Mouse (Mus musculus): ENCODE results near the gene Sh2d6. TPM values are rescaled to one million over a fixed set of nuclear protein-coding genes. Genes with fewer than 3 reads are reported as not detected.

Sh2d6 gene
- total RNA-seq (2015; ENCODE audit: low replicate concordance) (not detected in 2 replicates), total RNA-seq (2017; ENCODE audit: low replicate concordance) (not detected in 2 replicates)

DNA sequence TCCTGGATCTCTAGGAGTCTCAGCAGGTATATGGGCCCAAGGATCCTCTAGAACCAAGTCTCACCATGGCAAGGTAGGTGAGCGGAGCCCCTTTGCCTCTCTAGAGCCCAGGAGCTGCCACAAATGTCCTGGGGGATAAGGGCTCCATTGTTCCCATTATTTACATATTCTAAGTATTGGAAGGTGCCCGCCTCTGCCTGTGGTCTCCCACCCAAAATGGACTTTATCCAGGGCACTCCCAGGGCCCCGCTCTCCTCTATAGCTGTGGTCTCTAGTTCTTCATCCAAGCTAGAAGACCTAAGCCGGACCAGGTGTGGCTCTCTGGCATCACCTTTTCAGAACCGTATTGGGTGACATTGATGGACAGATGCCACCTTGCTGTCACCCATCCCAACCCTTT is at the start of gene Sh2d6:
Gene Sh2d6 (minus strand): TSS at position 101 of the 400 bp plus-strand sequence.
- no peak for ATAC-seq (replicated peaks; ENCODE audit: low FRiP score, poor library complexity, severe bottlenecking)

DNA sequence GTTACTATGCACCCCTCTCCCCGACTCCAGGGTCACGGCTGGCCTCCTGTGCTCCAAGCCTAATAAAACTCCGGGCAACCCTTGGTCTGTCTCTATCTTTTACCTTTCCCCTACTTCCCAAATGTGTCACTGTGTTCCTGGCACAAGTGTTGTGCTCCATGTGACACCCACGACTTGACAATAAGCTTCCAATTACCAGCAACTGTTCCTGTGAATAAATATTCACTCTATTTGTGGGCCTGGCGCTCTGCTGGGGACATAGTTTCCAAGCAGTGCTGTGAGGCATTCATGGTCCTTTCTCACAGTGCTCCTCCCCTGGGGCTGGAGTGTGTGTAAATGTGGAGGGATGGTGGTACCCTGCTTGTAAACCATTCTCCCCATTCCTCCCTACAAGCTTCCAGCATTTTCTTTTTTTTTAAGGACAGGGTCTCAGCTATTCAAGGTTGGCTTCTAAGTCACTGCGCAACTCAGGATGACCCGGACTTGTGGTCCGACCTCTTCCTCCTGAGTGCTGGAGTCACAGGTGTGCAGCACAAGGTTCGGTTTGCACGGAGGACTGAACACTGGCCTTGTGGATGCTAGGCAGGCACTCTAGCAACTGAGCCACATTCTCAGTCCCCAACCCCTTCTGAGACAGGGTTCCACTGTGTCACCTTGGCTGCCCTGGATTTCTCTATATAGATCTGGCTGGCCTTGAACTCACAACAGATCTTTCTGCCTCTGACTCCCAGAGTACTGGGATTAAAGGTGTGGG is 49.3 kb upstream of the Sh2d6 start:
- ATAC-seq (replicated peaks; ENCODE audit: low FRiP score, poor library complexity, severe bottlenecking): no peak

DNA sequence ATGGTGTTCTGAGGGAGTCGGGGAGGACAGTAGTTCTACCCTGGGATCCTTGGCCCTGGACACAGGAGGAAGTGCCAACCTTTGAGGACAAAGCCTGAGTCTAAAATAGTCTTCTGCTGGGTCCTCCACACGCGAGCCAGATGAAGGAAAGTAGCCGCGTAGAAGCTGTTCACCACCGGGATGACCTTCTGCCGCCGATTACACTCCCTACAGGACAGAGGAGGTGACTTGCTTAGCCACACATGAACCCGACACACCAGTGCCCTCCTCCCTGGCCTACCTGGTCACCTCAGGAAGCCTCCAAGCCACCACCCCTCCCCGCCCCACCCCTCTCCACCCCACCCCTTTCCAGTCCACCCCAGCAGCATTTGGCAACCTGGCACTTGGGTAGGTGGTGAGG is 47.2 kb upstream of the Sh2d6 start:
- no peak for ATAC-seq (replicated peaks; ENCODE audit: low FRiP score, poor library complexity, severe bottlenecking)

DNA sequence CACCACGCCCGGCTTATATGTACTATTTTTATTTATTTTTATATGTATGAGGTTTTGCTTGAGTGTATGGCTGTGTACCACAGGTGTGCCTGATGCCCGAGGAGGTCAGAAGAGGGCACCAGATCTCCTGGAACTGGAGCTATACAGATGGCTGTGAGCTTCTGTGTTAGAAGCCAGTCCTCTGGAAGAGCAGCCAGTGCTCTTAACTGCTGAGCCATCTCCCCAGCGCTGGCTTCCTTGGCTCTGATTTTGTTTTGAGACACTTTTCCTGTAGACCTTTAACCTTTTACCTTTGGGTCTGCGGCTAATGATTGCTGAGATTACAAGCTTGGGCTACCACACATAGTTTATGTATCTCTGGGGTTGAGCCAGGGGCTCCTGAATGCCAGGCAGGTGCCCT is 46.0 kb upstream of the Sh2d6 start:
- no peak for ATAC-seq (replicated peaks; ENCODE audit: low FRiP score, poor library complexity, severe bottlenecking)

DNA sequence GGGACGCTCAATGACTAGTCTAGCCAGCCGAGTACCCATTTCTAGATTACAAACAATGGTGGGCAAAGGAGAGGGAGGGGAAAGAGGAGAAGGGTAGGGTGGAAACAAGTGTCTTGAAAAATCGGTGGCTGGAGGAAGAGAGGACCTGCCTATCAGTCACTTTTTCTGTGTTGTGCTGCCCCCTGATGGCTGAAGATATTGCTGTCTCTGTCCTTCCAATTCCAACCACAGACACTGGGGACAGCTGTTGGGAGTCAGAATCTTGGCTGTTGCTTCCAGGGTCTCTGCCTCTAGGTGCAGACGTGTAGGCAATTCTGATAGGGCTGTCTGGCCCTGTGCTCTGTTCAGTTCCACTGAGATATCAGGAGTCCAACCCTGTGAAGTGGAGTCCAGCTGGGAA is 44.5 kb upstream of the Sh2d6 start:
- ATAC-seq (replicated peaks; ENCODE audit: low FRiP score, poor library complexity, severe bottlenecking): peak; percentile 77; the same call in 1 of the 2 replicates

DNA sequence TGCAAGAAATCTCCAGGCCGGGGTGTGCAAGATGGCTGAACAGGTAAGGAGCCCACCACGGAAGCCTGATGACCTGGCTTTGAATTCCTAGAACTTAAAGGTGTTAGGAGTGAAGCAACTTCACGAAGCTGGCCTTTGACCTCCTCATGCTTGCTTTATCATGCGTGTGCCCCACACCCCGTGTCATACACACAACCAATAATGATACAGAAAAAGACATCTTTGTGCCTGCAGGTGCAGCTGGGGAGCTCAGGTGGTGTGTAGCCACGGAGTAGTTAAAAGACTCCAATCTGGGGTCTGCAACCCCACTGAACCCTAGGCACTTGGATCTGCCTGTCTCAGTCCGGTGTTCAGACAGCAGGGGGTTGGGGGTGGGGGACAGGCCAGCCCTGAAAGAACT is 44.0 kb upstream of the Sh2d6 start:
- ATAC-seq (replicated peaks; ENCODE audit: low FRiP score, poor library complexity, severe bottlenecking): no peak

DNA sequence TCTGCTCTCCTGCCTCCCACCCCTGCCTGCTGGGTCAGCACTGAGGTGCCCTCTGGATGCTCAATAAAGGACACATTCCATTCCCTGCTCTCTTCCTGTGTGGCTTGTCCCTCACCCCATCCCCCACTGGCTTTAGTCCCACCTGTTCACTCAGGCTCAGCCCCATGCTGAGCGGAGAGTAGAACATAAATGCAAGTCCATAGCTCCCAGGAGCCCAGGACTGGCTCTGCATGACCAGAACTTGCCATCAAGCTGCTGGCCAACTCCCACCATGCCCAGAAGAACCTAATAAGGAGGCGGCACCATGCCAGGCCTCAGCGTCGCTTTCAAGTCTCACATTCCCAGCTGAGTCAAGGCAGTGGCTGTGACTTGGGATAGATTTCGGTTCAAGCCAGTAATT is 41.4 kb upstream of the Sh2d6 start:
- ATAC-seq (replicated peaks; ENCODE audit: low FRiP score, poor library complexity, severe bottlenecking): no peak

DNA sequence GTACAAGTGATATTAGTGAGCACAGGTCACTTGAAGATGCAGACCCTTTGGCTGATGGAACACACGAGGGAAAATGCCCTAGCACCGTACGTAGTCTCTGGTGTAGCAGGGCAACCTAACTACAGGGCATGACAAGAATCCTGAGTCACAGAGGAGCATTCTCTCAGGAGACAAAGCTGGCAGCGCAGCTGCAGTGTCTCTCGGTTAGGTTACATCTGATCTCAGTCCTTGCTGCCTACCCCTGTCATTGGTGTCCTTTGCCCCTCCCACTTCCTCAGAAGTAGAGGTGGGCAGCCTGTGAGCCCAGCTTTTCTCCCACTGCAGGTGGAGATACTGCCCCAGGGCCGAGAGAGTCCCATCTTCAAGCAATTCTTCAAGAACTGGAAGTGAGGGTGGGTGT is 41.0 kb upstream of the Sh2d6 start:
- ATAC-seq (replicated peaks; ENCODE audit: low FRiP score, poor library complexity, severe bottlenecking): no peak

DNA sequence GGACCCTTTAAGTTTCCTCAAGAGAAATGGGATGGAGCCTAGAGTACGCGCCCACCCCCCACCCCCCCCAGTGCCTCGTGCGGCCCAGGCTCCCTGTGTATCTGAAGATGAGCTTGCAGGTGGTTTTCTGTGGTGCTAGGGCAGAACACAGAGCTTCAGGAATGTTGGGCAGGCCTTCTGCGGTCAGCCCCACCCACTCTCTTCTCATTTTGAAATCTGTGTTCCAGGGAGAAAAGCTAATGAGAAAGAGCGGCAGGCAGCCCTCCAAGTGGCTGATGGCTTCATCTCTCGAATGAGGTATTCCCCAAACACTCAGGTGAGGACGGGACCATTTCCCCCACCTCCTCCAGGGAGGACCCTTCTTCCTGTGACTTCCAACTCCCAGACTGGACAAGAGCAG is 39.3 kb upstream of the Sh2d6 start:
- no peak for ATAC-seq (replicated peaks; ENCODE audit: low FRiP score, poor library complexity, severe bottlenecking)

DNA sequence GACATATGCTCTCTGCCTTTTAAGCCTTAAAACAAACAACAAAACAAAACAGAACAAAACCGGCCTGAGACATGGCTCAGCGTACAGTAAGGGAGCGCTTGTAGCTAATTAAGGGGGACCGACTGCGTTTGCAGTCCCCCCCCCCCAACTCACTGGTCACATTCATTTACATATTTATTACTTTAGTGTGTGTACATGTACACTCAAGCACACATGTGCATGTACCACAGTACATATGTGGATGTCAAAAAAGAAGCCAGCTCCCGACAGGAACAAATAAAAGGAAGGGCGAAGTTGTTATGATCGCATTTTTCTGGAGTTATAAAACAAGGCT is 31.5 kb upstream of the Sh2d6 start:
- ATAC-seq (replicated peaks; ENCODE audit: low FRiP score, poor library complexity, severe bottlenecking): no peak

DNA sequence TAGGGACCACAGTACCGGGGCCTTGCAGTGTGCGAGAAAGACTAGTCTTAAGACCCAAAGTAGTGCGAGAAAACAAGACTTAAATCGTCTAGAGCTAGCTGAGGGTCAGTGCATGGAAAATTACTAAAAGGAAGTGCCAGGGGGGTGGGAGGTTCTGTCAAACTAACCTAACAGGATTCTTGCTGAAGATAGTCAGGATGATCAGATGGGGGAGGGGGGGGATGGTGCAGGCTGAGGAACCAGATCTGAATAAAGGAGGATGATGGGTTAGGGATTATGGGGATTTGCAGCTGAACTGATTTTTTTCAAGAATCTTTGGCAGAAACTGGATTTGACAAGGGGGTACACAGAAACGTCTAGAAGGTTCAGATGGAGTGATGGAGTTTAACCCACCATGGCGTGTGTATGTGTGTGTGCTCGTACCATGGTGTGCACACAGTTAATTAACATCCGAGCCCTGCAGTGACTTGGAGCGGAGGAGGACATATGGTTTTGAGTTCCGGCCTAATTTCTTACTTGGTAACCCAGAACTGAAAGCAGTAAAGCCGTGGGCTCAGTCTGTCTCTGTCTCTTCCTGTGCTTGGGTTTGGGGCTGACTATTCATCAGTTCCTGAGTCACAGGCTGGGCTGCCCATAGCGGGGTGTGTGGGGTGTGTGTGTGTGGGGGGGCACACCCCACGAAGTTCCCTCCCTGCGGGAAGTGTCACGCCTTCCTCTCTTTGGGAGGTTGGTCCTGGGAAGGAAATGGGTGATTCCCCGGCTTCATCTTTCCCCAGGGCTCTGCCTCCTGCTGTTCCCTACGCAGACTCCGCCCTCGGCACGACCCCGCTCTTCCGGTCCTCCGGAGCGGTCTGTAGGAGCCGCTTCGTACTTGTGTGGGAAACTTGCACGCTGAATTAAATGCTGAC is 30.9 kb upstream of the Sh2d6 start:
- ATAC-seq (replicated peaks; ENCODE audit: low FRiP score, poor library complexity, severe bottlenecking): peak; percentile 47; the same call in 1 of the 2 replicates

DNA sequence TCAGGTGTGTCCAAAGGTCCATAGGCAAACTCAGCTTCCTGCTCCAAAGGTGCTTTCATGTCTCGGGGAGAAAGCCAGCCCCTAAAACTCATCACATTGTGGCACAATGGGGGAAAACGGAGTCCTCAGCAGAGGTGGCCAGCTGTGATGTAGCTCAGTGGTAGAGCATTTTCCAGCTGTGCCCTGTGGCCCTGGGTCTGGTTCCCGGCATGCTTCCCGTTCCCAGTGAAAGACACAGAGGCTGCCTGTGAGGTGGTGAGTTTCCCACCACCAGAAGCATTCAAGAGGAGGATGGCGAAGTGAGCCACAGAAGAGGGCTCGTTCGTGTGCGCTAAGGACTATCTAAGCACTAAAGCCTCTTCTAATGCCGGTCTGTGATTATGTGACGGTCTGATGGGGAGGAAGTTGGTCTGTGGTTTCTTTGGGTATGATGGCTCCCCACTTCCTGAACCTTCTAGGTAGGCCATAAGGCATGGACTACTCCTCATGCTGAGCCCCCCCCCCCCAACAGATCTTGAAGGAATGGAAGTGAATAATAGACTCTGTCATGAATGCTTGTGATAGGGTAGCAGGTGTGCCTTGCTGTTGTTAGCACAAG is 29.1 kb upstream of the Sh2d6 start:
- no peak for ATAC-seq (replicated peaks; ENCODE audit: low FRiP score, poor library complexity, severe bottlenecking)

DNA sequence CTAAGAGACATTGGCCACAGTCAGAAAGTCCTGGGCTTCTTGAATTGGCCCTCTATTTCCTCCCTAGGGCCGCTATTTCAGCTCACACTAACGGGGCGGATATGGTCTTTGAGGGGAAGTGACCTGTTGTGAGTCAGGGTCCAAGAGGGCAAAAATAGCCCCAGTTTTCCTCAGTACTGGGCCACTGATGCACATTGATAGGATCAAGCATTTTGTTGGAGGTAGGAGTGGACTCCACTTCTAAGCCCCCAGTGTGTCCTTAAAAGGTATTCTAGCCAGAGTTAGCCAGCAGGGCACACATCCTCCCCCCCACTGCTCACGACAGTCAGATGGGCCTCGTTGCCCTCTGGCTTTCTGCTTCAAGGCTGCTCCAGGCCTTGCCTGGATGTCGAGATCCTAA is 28.5 kb upstream of the Sh2d6 start:
- no peak for ATAC-seq (replicated peaks; ENCODE audit: low FRiP score, poor library complexity, severe bottlenecking)

DNA sequence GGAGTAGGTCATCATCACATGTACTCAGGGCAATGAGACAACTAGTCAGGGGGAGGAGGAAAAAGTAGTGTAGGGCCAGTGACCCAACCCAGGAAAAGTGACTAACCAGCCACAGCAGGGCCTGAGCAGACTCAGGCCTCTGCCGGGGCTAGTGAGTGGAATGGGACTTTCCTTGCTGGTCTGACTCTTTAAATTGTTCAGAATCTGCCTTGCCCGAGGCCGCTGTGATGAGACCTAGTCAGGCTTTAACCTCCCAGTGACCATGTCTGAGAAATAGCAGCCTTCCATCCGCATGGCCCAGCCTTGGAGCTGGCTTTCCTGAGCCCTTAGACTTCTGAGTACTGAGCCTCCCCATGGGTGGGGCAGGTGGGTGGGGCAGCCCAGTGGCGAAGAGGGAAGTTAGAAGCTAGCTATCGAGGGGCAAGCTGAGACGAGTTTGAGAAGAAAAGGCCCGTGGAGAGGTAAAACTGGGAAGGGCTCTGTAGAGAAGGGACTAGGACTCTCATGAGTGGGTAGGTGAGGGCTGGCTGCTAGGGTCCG is 27.6 kb upstream of the Sh2d6 start:
- peak; percentile 76 for ATAC-seq (replicated peaks; ENCODE audit: low FRiP score, poor library complexity, severe bottlenecking)

DNA sequence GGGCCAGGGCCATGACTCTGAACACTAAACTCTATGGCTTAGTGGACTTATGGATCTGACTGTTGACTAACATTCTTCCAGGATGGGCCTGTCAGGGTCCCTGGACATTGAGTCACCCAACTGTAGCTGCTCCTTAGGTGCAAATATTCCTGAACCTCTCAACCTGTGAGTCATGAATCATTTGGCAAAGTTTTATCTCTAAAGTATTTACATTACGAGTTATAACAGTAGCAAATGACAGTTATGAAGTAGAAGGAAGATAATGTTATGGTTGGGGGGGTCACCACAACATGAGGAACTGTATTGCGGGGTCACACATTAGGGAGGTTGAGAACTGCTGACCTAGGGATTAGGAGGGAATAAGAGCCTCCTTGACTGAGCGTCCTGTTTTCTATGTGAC is 26.4 kb upstream of the Sh2d6 start:
- ATAC-seq (replicated peaks; ENCODE audit: low FRiP score, poor library complexity, severe bottlenecking): no peak

DNA sequence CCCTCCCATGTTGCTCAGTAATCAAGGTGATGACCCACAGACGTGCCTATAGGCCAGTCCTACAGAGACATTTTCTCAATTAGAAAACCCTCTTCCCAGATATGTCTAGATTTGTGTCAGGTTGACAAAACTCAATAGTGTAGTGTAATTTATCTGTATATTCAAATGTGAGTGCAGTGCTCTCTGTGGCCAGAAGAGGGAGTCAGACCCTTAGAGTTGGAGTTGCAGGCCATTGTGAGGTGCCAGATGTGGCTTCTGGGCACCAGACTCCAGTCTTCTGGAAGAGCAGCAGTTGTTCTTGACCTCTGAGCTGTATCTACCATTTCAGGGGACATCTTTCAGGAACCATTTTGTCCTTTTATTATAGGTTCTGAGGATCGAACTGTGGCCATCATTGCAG is 25.6 kb upstream of the Sh2d6 start:
- no peak for ATAC-seq (replicated peaks; ENCODE audit: low FRiP score, poor library complexity, severe bottlenecking)

DNA sequence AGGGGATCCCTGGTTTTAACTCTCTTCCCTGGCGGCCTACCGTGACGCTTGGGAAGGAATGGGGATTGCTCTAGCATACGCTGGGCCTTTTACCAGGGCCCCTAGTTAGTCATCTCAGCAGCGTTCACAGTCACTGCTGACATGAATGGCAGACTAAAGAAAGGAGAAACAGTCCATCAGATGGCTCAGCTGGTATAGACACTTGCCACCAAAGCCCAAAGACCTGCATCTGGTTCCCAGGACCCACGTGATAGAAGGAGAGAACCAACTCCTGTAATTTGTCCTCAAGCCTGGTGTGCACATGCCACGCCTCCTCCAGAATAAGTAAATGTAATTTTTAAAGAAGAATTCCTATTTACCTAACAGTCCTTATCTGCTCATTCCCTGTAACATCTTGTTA is 23.9 kb upstream of the Sh2d6 start:
- ATAC-seq (replicated peaks; ENCODE audit: low FRiP score, poor library complexity, severe bottlenecking): no peak

DNA sequence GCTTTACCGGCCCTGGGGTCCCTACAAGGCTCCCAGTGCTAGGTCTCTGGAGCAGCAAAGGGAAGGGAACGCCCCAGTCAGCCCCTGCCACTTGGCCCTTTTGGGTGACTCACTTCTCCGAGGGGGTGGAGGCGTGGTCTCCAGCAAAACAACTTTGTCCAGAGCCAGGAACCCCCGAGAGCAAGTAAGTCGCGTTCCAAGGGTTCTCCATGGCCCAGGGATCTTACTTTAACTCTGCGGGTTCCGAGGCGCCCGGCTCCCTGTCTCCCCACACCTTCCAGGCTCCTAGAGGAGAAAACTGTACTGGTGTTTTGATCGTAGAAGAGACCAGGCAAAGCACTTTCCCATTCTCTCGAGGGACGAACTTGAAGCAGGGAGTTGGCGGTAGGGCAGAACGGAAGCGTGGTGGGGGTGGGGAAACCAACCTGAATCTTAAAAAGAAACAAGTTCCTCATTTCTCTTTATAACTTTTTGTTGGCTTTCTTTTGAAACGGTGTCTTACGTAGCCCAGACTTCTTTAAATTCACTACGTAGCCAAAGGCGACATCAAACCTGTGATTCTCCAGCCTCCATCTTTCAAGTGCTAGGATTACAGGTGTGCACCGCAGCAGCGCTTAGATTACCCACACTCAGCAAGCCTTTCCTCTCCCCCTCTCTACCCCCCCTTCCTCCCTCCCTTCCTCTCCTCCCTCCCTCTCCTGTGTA is 22.9 kb upstream of the Sh2d6 start, which contains the start of gene Capg:
Gene Capg (plus strand): TSS at position 109 of the 705 bp plus-strand sequence.
- no peak for ATAC-seq (replicated peaks; ENCODE audit: low FRiP score, poor library complexity, severe bottlenecking)

DNA sequence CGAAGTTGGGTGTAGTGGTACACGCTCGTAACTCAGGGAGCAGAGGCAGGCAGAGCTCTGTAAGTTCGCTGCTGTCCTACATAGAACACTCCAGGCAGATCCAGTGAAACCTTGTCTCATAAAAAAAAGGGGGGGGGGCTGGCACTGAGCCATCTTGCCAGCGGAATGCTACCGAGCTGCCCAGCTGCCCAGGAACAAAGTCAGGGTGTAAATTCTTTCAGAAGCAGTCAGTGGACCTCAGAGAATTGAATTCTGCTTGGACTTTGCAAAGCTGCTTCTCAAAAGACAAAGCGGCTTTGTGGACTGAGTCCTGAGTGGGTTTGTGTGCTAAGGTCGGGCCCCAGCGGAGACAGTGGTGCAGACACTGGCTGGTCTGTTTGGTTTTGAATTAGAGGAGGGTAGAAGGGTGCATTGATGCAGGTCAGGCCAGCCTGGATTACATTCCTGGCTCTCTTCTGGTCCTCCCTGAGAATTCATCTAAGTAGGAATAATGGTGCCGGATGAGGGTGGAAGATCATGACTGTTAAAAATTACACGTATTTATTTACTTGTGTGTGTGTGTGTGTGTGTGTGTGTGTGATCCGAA is 21.9 kb upstream of the Sh2d6 start:
- ATAC-seq (replicated peaks; ENCODE audit: low FRiP score, poor library complexity, severe bottlenecking): no peak
